Mouse (Mus musculus) liver, embryonic 14.5 days (tissue): ENCODE data around the gene Ccdc78.

Experiments
- CTCF ChIP-seq: IDR thresholded peaks from 2 replicates; pipeline ENCODE4 v1.5.1; 2016; ENCODE audit warnings: antibody characterized with exemption, low read depth, control low read depth
- EP300 ChIP-seq: IDR thresholded peaks from 2 replicates; pipeline ENCODE4 v1.6.1; 2016; ENCODE audit warnings: antibody characterized with exemption, low read depth

- TF ChIP-seq CTCF (no peak), EP300 (no peak)
Observed at GRCm38 (mm10) chr17:25796951-25797369, 10.6 kb downstream of the Ccdc78 start, which contains the start of gene Metrn.
